Mouse (Mus musculus) gastrocnemius, postnatal 4 days (tissue): ENCODE measurements at regions not wholly inside any gene's neighbourhood (a gene's known extent, or its start where the extent isn't known, plus 50 kb on each side); places are given as distances from the start of the nearest gene placed in this dataset.
"Not testable (repeated sequence)": the region's sequence is repeated elsewhere in the genome, so short reads cannot be mapped to it uniquely, and the experiment has no call there.

Experiments
- DNase-seq, 2 experiments: peaks; one replicate each; pipeline ENCODE4 v3.0.0; 2021 to 2022; ENCODE audit warnings: low spot score in 2 of 2, mixed read lengths in 2 of 2

DNA sequence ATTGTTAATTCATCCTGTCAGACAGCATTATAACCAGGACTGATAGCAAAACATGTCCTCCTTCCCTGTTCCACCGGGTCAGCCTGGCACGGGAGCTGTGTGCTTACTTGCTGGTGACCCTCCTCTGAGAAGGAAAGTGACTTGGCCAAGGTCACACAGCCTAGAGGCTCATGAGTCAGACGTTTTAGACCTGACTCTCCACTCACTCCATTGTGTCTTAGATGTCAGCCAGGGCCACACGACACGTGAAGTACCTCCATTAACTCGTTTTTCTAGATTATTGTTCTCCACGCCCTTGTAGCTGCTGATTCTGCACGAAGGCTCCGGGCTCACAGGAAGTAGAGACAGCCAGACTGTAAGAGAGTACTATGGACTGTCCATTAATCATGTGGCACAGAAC is 340.8 kb downstream of the Diras2 start:
- DNase-seq: no peak

DNA sequence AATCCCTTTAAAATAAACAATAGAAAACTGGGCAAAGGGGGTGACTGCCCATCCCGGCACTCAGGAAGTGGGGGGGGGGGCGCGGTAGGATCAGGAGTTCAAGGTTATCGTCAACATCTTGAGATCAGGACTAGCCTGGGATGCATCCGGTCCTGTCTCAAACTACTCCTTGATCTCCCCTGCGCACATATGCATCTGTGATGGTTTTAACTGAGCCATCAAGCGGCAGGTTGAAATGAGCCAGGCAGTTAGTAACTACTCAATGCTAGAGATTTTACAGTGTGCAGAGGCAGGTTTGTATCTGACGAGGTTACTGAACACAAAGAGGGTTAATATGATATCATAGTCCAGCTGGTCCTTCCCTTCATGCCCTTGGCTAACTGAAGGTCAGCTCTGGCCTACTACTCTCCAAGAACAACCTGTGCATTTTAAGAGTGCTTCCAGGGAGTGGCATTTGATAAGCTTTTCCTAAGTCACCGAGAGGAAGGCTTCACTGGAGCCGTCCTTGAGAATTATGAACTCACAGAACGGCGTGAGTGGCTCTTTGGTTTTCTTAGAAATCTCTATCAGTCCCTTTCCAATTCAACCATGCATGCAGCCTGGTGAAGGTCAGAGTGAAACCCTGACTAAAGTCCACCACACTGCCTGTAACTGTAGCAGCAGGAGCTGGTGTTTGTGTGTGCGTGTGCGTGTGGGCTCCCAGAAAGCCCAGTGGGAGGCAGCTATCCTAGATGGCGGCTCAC is 340.1 kb downstream of the Diras2 start:
- DNase-seq: no peak

- DNase-seq: no peak
Observed at GRCm38 (mm10) chr13:52196917-52197316, 334.2 kb downstream of the Diras2 start.

GRCm38 (mm10) chr13:52198649-52199348 is 332.3 kb downstream of the Diras2 start:
- DNase-seq: no peak

- no peak for DNase-seq
Observed at GRCm38 (mm10) chr13:52202372-52202771, 328.7 kb downstream of the Diras2 start.

GRCm38 (mm10) chr13:52205951-52206350 is 325.1 kb downstream of the Diras2 start:
- no peak for DNase-seq

- DNase-seq: no peak
Observed at GRCm38 (mm10) chr13:52216343-52216742, 314.7 kb downstream of the Diras2 start.

DNA sequence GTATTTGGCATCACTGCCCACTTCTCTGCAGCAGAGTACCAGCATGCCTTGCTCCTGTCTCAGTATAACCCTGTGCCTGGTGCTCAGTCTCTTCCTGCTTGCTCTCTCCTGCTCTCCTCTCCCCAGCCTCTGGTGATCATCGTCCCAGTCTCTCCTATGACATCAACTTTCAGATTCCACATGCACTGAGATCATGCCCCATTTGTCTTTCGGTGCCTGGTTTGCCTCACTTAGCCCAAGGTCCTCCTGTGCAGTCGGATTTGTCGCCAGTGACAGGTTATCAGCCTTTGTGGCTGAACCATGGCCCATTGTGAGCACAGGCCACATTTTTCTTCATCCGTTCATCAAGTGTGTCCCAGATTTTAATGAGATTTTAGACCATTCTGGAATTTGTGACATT is 314.0 kb downstream of the Diras2 start:
- no peak for DNase-seq

DNA sequence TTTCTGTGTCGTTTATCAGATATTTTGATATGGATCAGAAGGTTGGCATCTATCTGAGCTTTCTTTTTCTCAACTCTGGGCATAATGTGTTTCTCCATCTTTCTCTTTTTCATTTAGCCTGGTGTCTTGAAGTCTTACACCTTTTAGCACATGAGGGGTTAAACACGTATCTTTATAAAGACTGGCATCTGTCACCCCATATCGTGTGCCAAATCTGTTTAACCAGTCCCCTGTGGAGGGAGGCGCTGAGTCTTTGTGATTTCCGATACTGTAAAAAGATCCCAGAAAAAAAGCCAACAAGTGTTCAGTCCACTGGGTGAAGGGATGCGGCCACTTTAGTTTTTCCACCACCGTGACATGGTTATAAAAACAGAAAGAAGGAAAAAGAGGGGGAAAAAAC is 313.3 kb downstream of the Diras2 start:
- DNase-seq: no peak

GRCm38 (mm10) chr13:52222315-52223097 is 308.6 kb downstream of the Diras2 start:
- no peak for DNase-seq

- peak in 1 of 2 experiments; percentile 40 for DNase-seq
Observed at GRCm38 (mm10) chr13:52223098-52223962, 307.7 kb downstream of the Diras2 start.

- DNase-seq: peak in 1 of 2 experiments; percentile 31
Observed at GRCm38 (mm10) chr13:52233971-52234370, 297.1 kb downstream of the Diras2 start.

GRCm38 (mm10) chr13:52236105-52236504 is 295.0 kb downstream of the Diras2 start:
- peak in 1 of 2 experiments; percentile 19 for DNase-seq

- no peak for DNase-seq
Observed at GRCm38 (mm10) chr13:52239563-52239962, 291.5 kb downstream of the Diras2 start.

DNA sequence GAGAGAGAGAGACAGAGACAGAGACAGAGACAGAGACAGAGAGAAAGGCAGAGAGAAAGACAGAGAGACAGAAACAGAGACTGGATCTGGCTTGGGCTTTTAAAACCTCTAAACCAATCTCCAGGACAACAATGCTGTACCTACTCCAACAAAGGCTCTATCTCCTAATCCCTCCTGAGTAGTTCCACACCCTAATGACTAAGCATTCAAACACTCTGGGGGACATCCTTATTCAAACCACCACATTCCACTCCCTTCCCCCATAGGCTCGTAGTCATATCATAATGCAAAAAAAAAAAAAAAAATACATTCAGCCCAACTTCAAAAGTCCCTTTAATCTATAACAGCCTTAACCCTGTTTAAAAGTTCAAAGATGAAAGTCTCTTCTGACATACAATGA is 289.3 kb downstream of the Diras2 start:
- DNase-seq: no peak

DNA sequence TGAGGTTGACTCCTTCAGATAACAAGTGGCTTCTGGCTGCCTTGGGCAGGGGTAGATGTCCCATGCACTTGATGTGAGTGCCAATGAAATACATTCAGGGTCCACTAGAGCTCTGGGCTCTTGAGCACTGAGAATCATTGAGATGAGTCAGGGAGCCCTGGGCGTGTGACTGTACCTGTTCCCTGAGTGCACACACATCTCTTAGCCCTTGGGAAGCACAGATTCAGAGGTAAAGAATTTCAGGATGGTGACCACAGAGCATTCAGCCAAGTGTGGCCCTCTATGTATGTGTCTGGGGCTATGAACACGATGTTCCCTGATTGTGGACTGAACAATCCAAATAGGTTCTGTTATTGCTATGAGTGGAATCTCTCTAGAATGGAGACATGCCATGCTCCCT is 281.6 kb downstream of the Diras2 start:
- DNase-seq: no peak

GRCm38 (mm10) chr13:52250371-52250770 is 280.7 kb downstream of the Diras2 start:
- DNase-seq: no peak

GRCm38 (mm10) chr13:52252303-52252702 is 278.8 kb downstream of the Diras2 start:
- no peak for DNase-seq

GRCm38 (mm10) chr13:52252726-52253125 is 278.4 kb downstream of the Diras2 start:
- DNase-seq: not testable (repeated sequence)

DNA sequence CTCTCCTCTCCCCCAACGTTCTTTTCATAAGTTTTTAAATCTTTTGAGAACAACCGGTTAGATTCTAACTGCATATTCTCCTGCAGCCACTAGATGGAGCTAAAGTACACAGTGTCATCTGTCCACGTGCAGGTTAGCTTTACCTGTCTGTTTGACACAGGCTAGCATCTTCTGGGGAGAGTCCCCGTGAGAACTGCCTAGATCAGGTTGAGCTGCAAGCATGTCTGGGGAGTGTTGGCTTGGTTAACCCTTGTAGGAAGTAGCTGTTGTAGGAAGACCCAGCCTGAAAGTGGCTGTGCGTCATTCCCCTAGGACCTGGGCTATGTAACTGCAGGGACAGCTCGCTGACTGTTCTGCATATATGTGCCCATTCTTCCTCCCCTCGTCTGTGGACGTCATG is 277.9 kb downstream of the Diras2 start:
- no peak for DNase-seq

DNA sequence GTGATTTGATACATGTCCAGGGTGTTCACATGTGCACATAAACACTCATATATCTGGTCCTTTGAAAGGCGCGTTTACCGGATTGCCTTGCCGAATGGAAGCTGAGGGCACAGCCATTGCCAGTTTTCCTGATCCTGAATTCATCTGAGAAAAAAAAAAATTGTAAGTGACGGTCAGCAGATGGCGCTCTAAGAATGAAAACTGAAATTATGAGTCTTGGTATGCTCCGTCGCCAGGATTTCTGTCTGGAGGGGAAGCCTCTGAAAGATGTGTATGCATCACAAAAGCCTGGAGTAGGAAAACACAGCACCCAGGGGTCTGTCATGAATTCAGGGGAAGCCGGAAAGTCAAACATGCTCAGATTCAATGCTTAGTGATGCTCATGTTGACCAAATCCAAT is 276.9 kb downstream of the Diras2 start:
- DNase-seq: peak in 1 of 2 experiments; percentile 19
